Mouse (Mus musculus) ES-E14 (cell line): ENCODE measurements around the gene Adgrl3.

ENCODE experiments used
- CHD2 ChIP-seq: IDR thresholded peaks from 2 replicates; pipeline ENCODE4 v1.6.1; 2014; ENCODE audit warnings: mild to moderate bottlenecking, low read depth, low read length, inconsistent platforms
- HCFC1 ChIP-seq: IDR thresholded peaks from 2 replicates; pipeline ENCODE4 v1.6.1; 2012; ENCODE audit warnings: low read length, inconsistent platforms, borderline replicate concordance; ENCODE audit not compliant: insufficient read depth
- MAFK ChIP-seq: IDR thresholded peaks from 2 replicates; pipeline ENCODE4 v1.6.1; 2014; ENCODE audit warnings: mild to moderate bottlenecking, low read depth, low read length, inconsistent platforms; ENCODE audit not compliant: insufficient read depth
- ZC3H11A ChIP-seq: IDR thresholded peaks from 2 replicates; pipeline ENCODE4 v1.6.1; 2012; ENCODE audit warnings: low read depth, mild to moderate bottlenecking, inconsistent platforms, low read length, borderline replicate concordance
- ZNF384 ChIP-seq: IDR thresholded peaks from 2 replicates; pipeline ENCODE4 v1.6.1; 2012; ENCODE audit warnings: low read depth, low read length, inconsistent platforms

DNA sequence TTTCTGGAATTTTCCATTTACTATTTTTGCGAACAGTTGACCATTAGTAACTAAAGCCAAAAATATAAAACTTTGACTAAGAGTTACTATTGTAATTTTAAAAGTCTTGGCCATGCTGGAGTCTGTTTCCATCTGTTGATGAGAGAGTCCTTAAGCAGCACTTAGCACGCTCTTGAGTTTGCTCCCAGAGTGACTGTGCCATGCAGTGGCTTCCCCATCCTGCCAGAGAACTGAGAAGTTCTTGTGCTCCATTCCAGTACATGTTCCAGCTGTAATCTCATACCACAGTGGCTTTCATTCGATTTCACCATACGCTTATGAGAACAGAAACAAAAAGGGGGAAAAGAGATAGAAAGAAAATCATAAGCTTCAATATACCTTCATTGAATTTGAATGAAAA is 502.8 kb downstream of the Adgrl3 start:
- no peak for TF ChIP-seq HCFC1
- no peak for TF ChIP-seq CHD2
- TF ChIP-seq ZNF384 = no peak
- TF ChIP-seq ZC3H11A = no peak
- TF ChIP-seq MAFK = no peak
